Mouse (Mus musculus): ENCODE data around the gene Gm10799.

DNA sequence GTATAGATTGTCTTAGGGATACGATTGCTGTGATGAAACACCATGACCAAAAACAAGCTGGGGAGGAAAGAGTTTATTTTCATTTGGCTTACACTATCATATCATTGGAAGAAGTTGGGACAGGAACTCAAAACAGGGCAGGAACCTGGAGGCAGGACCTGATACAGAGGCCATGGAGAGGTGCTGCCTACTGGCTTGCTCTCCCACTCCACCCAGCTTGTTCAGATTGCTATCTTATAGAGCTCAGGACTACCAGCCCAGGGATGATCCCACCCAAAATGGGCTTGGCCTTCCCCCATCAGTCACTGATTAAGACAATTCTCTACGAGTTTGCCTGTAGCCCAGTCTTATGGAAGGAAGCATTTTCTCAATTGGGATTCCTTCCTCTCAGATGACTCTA is 4.2 kb downstream of the Gm10799 start:
- TF ChIP-seq CTCF (IDR thresholded peaks at IDR 0.05) (no peak), POLR2A (IDR thresholded peaks at IDR 0.05; ENCODE audit: insufficient read depth, low read depth, low read length) (no peak), EP300 (IDR thresholded peaks at IDR 0.05; ENCODE audit: insufficient read depth, low read depth, low read length) (no peak)
